Mouse (Mus musculus) gastrocnemius, adult 8-10 months (tissue): Measurements from ENCODE around the gene Pramel4. TPM values are rescaled to one million over a fixed set of nuclear protein-coding genes. Genes with fewer than 3 reads are reported as not detected.
"Not testable (repeated sequence)": the region's sequence is repeated elsewhere in the genome, so short reads cannot be mapped to it uniquely, and the experiment has no call there.

Experiments
- DNase-seq, 2 experiments: peaks; one replicate each; pipeline ENCODE4 v3.0.0; 2022; ENCODE audit warnings: low spot score in 2 of 2
- total RNA-seq, 4 experiments: library from RNA; stranded (reverse); gene quantifications; 2 replicates each; pipeline ENCODE4 v1.2.4; 2022

Pramel4 gene
- not detected for total RNA-seq

DNA sequence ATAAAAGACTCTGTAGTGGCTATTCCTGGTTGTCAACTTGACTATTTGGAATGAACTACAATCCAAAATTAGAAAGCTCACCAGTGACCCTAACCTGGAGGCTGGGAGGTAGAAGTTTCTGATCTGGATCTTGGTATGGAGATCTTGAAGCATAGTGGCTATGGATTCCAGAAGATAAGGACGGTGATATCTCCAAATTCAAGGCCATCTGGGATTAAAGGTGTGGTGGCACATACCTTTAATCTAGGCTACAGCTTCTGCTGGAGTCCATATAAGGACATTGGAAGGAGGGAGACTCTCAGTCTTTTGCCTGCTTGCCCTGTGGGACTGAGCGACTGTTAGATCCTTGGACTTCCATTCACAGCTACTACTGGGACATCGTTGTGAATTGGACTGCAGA lies at the start of gene Pramel4:
Pramel4 (plus strand) TSS at position 301 of the 400 bp plus-strand sequence.
- DNase-seq: not testable (repeated sequence)

DNA sequence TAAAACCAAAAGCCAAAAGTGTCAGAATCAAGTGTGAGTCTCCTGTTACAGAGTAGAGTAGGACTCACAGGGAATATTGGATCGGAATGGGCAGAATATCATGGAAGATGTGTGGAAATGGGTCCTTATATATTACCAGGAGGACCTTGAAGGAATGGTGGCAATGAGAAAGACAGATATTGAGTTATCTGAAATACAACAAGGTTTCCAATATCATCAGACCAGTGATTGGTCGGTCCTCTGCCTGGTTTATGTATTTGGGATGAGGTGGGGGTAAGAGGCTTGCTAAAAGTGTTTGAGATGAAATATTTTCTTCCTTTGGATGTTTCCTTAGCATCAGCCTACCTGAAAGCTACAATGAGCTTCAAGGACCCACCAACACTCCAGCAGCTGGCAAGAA lies 47.2 kb downstream of the Pramel4 start, which contains the start of gene Gm13102:
Gm13102 (plus strand) TSS at position 301 of the 400 bp plus-strand sequence.
- DNase-seq: not testable (repeated sequence)

Other genes starting within 250 kb of the Pramel4 start
- gene Gm13084, start 243.0 kb upstream of the Pramel4 start, total RNA-seq: not detected
- not detected for gene Gm13103, start 212.6 kb upstream of the Pramel4 start, total RNA-seq
- gene Pramef6, start 158.7 kb upstream of the Pramel4 start, total RNA-seq: not detected
- not detected for gene Pramef25, start 108.1 kb upstream of the Pramel4 start, total RNA-seq
- not detected for gene Gm13101, start 92.2 kb upstream of the Pramel4 start, total RNA-seq
- gene Pramef17, start 64.8 kb upstream of the Pramel4 start, total RNA-seq: not detected
- gene Gm13102, start 47.3 kb downstream of the Pramel4 start, total RNA-seq: not detected
- gene Oog3, start 103.5 kb downstream of the Pramel4 start, total RNA-seq: not detected
- gene Oog2, start 131.6 kb downstream of the Pramel4 start, total RNA-seq: not detected
- not detected for gene C87977, start 154.2 kb downstream of the Pramel4 start, total RNA-seq
- gene Pramel5, start 221.4 kb downstream of the Pramel4 start, total RNA-seq: not detected